Mouse (Mus musculus): ENCODE measurements around the gene Dnah7c.
"Not testable (repeated sequence)": the region's sequence is repeated elsewhere in the genome, so short reads cannot be mapped to it uniquely, and the experiment has no call there.

The Dnah7c gene

GRCm38 (mm10) chr1:46729731-46730130 is 304.3 kb downstream of the Dnah7c start:
- not testable (repeated sequence) for DNase-seq (ENCODE audit: low spot score in 2 of 2)

GRCm38 (mm10) chr1:46733405-46734106 is 308.2 kb downstream of the Dnah7c start:
- not testable (repeated sequence) for DNase-seq (ENCODE audit: low spot score in 2 of 2)

GRCm38 (mm10) chr1:46734455-46734854 is 309.1 kb downstream of the Dnah7c start:
- not testable (repeated sequence) for DNase-seq (ENCODE audit: low spot score in 2 of 2)

- DNase-seq (ENCODE audit: low spot score in 2 of 2) = not testable (repeated sequence)
These were observed 339.2 kb downstream of the Dnah7c start for GRCm38 (mm10) chr1:46764600-46764999.

GRCm38 (mm10) chr1:46769318-46769717 is 343.9 kb downstream of the Dnah7c start:
- DNase-seq (ENCODE audit: low spot score in 2 of 2) = not testable (repeated sequence)

GRCm38 (mm10) chr1:46770077-46770695 is 344.8 kb downstream of the Dnah7c start:
- DNase-seq (ENCODE audit: low spot score in 2 of 2) = not testable (repeated sequence)

GRCm38 (mm10) chr1:46782227-46782626 is 356.8 kb downstream of the Dnah7c start:
- DNase-seq (ENCODE audit: low spot score in 2 of 2) = not testable (repeated sequence)

GRCm38 (mm10) chr1:46805074-46805473 is 379.7 kb downstream of the Dnah7c start:
- no peak for DNase-seq (ENCODE audit: low spot score in 2 of 2)

GRCm38 (mm10) chr1:46808630-46809029 is 383.2 kb downstream of the Dnah7c start:
- DNase-seq (ENCODE audit: low spot score in 2 of 2) = not testable (repeated sequence)

GRCm38 (mm10) chr1:46817934-46818333 is 392.5 kb downstream of the Dnah7c start:
- no peak for DNase-seq (ENCODE audit: low spot score in 2 of 2)

- no peak for DNase-seq (ENCODE audit: low spot score in 2 of 2)
These were observed 397.0 kb downstream of the Dnah7c start for GRCm38 (mm10) chr1:46822256-46822972.

GRCm38 (mm10) chr1:46830066-46830843 is 404.9 kb downstream of the Dnah7c start:
- DNase-seq (ENCODE audit: low spot score in 2 of 2) = no peak

GRCm38 (mm10) chr1:46831927-46832326 is 406.5 kb downstream of the Dnah7c start:
- DNase-seq (ENCODE audit: low spot score in 2 of 2) = no peak

GRCm38 (mm10) chr1:46843406-46843805 is 418.0 kb downstream of the Dnah7c start:
- DNase-seq (ENCODE audit: low spot score in 2 of 2) = no peak

GRCm38 (mm10) chr1:46844281-46844680 is 418.9 kb downstream of the Dnah7c start:
- DNase-seq (ENCODE audit: low spot score in 2 of 2) = no peak

- DNase-seq (ENCODE audit: low spot score in 2 of 2) = no peak
These were observed 419.8 kb downstream of the Dnah7c start for GRCm38 (mm10) chr1:46845221-46845620.

- DNase-seq (ENCODE audit: low spot score in 2 of 2) = peak in 1 of 2 experiments; percentile 29
These were observed 424.4 kb downstream of the Dnah7c start for GRCm38 (mm10) chr1:46849758-46850157.

- DNase-seq (ENCODE audit: low spot score in 2 of 2) = no peak
These were observed 426.2 kb downstream of the Dnah7c start for GRCm38 (mm10) chr1:46851586-46851985.

GRCm38 (mm10) chr1:46852216-46852599 is 426.8 kb downstream of the Dnah7c start:
- DNase-seq (ENCODE audit: low spot score in 2 of 2) = no peak

GRCm38 (mm10) chr1:46852600-46853272 is 427.3 kb downstream of the Dnah7c start:
- DNase-seq (ENCODE audit: low spot score in 2 of 2) = peak; percentile 71 to 74
